Mouse (Mus musculus) MEL (cell line): ENCODE measurements around the gene Slc4a2. TPM values are rescaled to one million over a fixed set of nuclear protein-coding genes. Genes with fewer than 3 reads are reported as not detected.
A peak's percentile ranks its signal among the peaks of the same experiment; 100 is the strongest.

Experiments used
- DNase-seq: peaks from one replicate; pipeline ENCODE4 v3.0.0; 2011; ENCODE audit warnings: low read depth, low spot score
- H3K27ac ChIP-seq: 2 replicates; pipeline ENCODE4 v1.5.1; 2012; ENCODE audit warnings: low read depth, mild to moderate bottlenecking, control low read depth, low read length, moderate library complexity; ENCODE audit not compliant: control insufficient read depth
- H3K27me3 ChIP-seq, 2 experiments: fragments of 150-350 bp in 1 of 2; sonication (generic) in 1 of 2; 2 replicates each; pipeline ENCODE4 v1.6.1; 2012; ENCODE audit warnings: low read length in 2 of 2, mild to moderate bottlenecking in 2 of 2, improper control_type of control experiment in 1 of 2, moderate library complexity in 1 of 2; ENCODE audit not compliant: insufficient read depth in 2 of 2, control insufficient read depth in 1 of 2
- H3K36me3 ChIP-seq, 2 experiments: 2 replicates each; pipeline ENCODE4 v1.6.1; 2012 to 2014; ENCODE audit warnings: low read length in 2 of 2, improper control_type of control experiment in 1 of 2, inconsistent platforms in 1 of 2, mild to moderate bottlenecking in 1 of 2; ENCODE audit not compliant: insufficient read depth in 2 of 2, control insufficient read depth in 1 of 2
- H3K4me1 ChIP-seq, 2 experiments: fragments of 150-350 bp in 1 of 2; sonication (generic) in 1 of 2; 2 replicates each; pipeline ENCODE4 v1.6.1; 2012; ENCODE audit warnings: low read length in 2 of 2, improper control_type of control experiment in 1 of 2, mild to moderate bottlenecking in 1 of 2; ENCODE audit not compliant: insufficient read depth in 2 of 2, control insufficient read depth in 1 of 2
- H3K4me3 ChIP-seq, 2 experiments: fragments of 150-350 bp in 1 of 2; sonication (generic) in 1 of 2; 2 replicates each; pipeline ENCODE4 v1.5.1; 2012; ENCODE audit warnings: low read depth in 2 of 2, low read length in 2 of 2, mild to moderate bottlenecking in 2 of 2, moderate library complexity in 2 of 2, control low read depth in 1 of 2, improper control_type of control experiment in 1 of 2; ENCODE audit not compliant: control insufficient read depth in 1 of 2, insufficient read depth in 1 of 2
- H3K79me2 ChIP-seq: 2 replicates; pipeline ENCODE4 v1.6.1; 2012; ENCODE audit warnings: mild to moderate bottlenecking, low read length, moderate library complexity; ENCODE audit not compliant: control insufficient read depth, poor library complexity, insufficient read depth
- H3K9ac ChIP-seq: 2 replicates; pipeline ENCODE4 v1.6.1; 2012; ENCODE audit warnings: low read depth, mild to moderate bottlenecking, control low read depth, low read length, moderate library complexity; ENCODE audit not compliant: control insufficient read depth, poor library complexity, severe bottlenecking
- H3K9me3 ChIP-seq: fragments of 150-350 bp; sonication (generic); replicated peaks from 2 replicates; pipeline ENCODE4 v1.6.1; 2012; ENCODE audit warnings: mild to moderate bottlenecking, low read length, improper control_type of control experiment, moderate library complexity; ENCODE audit not compliant: insufficient read depth
- BHLHE40 ChIP-seq: IDR thresholded peaks from 2 replicates; pipeline ENCODE4 v1.6.1; 2012; ENCODE audit warnings: low read depth, mild to moderate bottlenecking, inconsistent platforms, low read length, improper control_type of control experiment, borderline replicate concordance
- CHD1 ChIP-seq: IDR thresholded peaks from 2 replicates; pipeline ENCODE4 v1.6.1; 2012; ENCODE audit warnings: low read depth, mild to moderate bottlenecking, inconsistent platforms, low read length, improper control_type of control experiment
- CHD2 ChIP-seq: IDR thresholded peaks from 2 replicates; pipeline ENCODE4 v1.6.1; 2011; ENCODE audit warnings: low read length, improper control_type of control experiment
- CTCF ChIP-seq, 3 experiments: IDR thresholded peaks in 2 of 3; conservative IDR thresholded peaks in 1 of 3; 2 replicates each; pipeline ENCODE4 v1.5.1; 2011 to 2012; ENCODE audit warnings: low read length in 3 of 3, low read depth in 2 of 3, mild to moderate bottlenecking in 2 of 3, improper control_type of control experiment in 1 of 3, inconsistent platforms in 1 of 3, mixed read lengths in 1 of 3, moderate library complexity in 1 of 3; ENCODE audit not compliant: control insufficient read depth in 1 of 3, insufficient read depth in 1 of 3, poor library complexity in 1 of 3, severe bottlenecking in 1 of 3
- E2F4 ChIP-seq: IDR thresholded peaks from 2 replicates; pipeline ENCODE4 v1.6.1; 2011; ENCODE audit warnings: low read depth, low read length, improper control_type of control experiment, borderline replicate concordance
- ELF1 ChIP-seq: IDR thresholded peaks from 2 replicates; pipeline ENCODE4 v1.6.1; 2014; ENCODE audit warnings: low read depth, mild to moderate bottlenecking, inconsistent platforms, low read length, improper control_type of control experiment, moderate library complexity
- EP300 ChIP-seq, 2 experiments: IDR thresholded peaks; 2 replicates each; pipeline ENCODE4 v1.6.1; 2011; ENCODE audit warnings: improper control_type of control experiment in 2 of 2, low read length in 2 of 2, low read depth in 1 of 2, mild to moderate bottlenecking in 1 of 2
- GABPA ChIP-seq: IDR thresholded peaks from 2 replicates; pipeline ENCODE4 v1.6.1; 2012; ENCODE audit warnings: low read depth, mild to moderate bottlenecking, inconsistent platforms, low read length, improper control_type of control experiment, moderate library complexity
- GATA1 ChIP-seq: IDR thresholded peaks from 2 replicates; pipeline ENCODE4 v1.6.1; 2011; ENCODE audit warnings: low read depth, low read length, improper control_type of control experiment
- HCFC1 ChIP-seq: IDR thresholded peaks from 2 replicates; pipeline ENCODE4 v1.6.1; 2012; ENCODE audit warnings: low read depth, mild to moderate bottlenecking, inconsistent platforms, low read length, improper control_type of control experiment, moderate library complexity
- JUND ChIP-seq: IDR thresholded peaks from 2 replicates; pipeline ENCODE4 v1.6.1; 2011; ENCODE audit warnings: low read depth, mild to moderate bottlenecking, improper control_type of control experiment, low read length
- KAT2A ChIP-seq: conservative IDR thresholded peaks from 2 replicates; pipeline ENCODE4 v1.6.1; 2012; ENCODE audit warnings: low read depth, low read length, improper control_type of control experiment, inconsistent platforms
- MAX ChIP-seq: IDR thresholded peaks from 2 replicates; pipeline ENCODE4 v1.6.1; 2011; ENCODE audit warnings: low read length, improper control_type of control experiment
- MAZ ChIP-seq: IDR thresholded peaks from 2 replicates; pipeline ENCODE4 v1.6.1; 2012; ENCODE audit warnings: low read depth, mild to moderate bottlenecking, inconsistent platforms, low read length, improper control_type of control experiment
- MEF2A ChIP-seq: IDR thresholded peaks from 2 replicates; pipeline ENCODE4 v1.6.1; 2014; ENCODE audit warnings: low read depth, mild to moderate bottlenecking, inconsistent platforms, low read length, improper control_type of control experiment; ENCODE audit not compliant: poor library complexity, insufficient replicate concordance, severe bottlenecking; ENCODE audit errors: extremely low read depth
- MXI1 ChIP-seq: IDR thresholded peaks from 2 replicates; pipeline ENCODE4 v1.6.1; 2011; ENCODE audit warnings: mild to moderate bottlenecking, low read depth, low read length, improper control_type of control experiment
- MYB ChIP-seq: IDR thresholded peaks from 2 replicates; pipeline ENCODE4 v1.6.1; 2011; ENCODE audit warnings: mild to moderate bottlenecking, low read depth, low read length, improper control_type of control experiment
- NELFE ChIP-seq: IDR thresholded peaks from 2 replicates; pipeline ENCODE4 v1.6.1; 2011; ENCODE audit warnings: low read depth, low read length, improper control_type of control experiment
- NRF1 ChIP-seq: IDR thresholded peaks from 2 replicates; pipeline ENCODE4 v1.6.1; 2014; ENCODE audit warnings: low read depth, mild to moderate bottlenecking, inconsistent platforms, low read length, improper control_type of control experiment, moderate library complexity; ENCODE audit not compliant: poor library complexity, insufficient read depth, severe bottlenecking
- POLR2A ChIP-seq, 2 experiments: IDR thresholded peaks; 2 replicates each; pipeline ENCODE4 v1.6.1; 2011 to 2012; ENCODE audit warnings: low read length in 2 of 2, mild to moderate bottlenecking in 2 of 2, control low read depth in 1 of 2, improper control_type of control experiment in 1 of 2, low read depth in 1 of 2, moderate library complexity in 1 of 2; ENCODE audit not compliant: control insufficient read depth in 1 of 2, insufficient read depth in 1 of 2, poor library complexity in 1 of 2
- POLR2AphosphoS2 ChIP-seq: IDR thresholded peaks from 2 replicates; pipeline ENCODE4 v1.6.1; 2011; ENCODE audit warnings: low read length, improper control_type of control experiment
- POLR2AphosphoS5 ChIP-seq: IDR thresholded peaks from 2 replicates; pipeline ENCODE4 v1.6.1; 2012; ENCODE audit warnings: low read depth, borderline replicate concordance, mild to moderate bottlenecking, inconsistent platforms, low read length, moderate library complexity, mixed read lengths
- RCOR1 ChIP-seq: IDR thresholded peaks from 2 replicates; pipeline ENCODE4 v1.6.1; 2012; ENCODE audit warnings: low read depth, mild to moderate bottlenecking, inconsistent platforms, low read length, improper control_type of control experiment
- TAL1 ChIP-seq: IDR thresholded peaks from 2 replicates; pipeline ENCODE4 v1.6.1; 2012; ENCODE audit warnings: mild to moderate bottlenecking, inconsistent platforms, low read length, moderate library complexity, mixed read lengths
- TBP ChIP-seq: IDR thresholded peaks from 2 replicates; pipeline ENCODE4 v1.8.0; 2011; ENCODE audit warnings: low read depth, low read length, improper control_type of control experiment
- TCF12 ChIP-seq: IDR thresholded peaks from 2 replicates; pipeline ENCODE4 v1.6.1; 2014; ENCODE audit warnings: low read depth, mild to moderate bottlenecking, inconsistent platforms, low read length, improper control_type of control experiment, moderate library complexity
- USF1 ChIP-seq: IDR thresholded peaks from 2 replicates; pipeline ENCODE4 v1.6.1; 2014; ENCODE audit warnings: low read depth, mild to moderate bottlenecking, inconsistent platforms, low read length, improper control_type of control experiment, moderate library complexity
- ZC3H11A ChIP-seq: IDR thresholded peaks from 2 replicates; pipeline ENCODE4 v1.6.1; 2012; ENCODE audit warnings: low read depth, mild to moderate bottlenecking, inconsistent platforms, low read length, improper control_type of control experiment
- ZNF384 ChIP-seq: IDR thresholded peaks from 2 replicates; pipeline ENCODE4 v1.6.1; 2012; ENCODE audit warnings: low read depth, mild to moderate bottlenecking, inconsistent platforms, low read length, improper control_type of control experiment
- polyA plus RNA-seq, 2 experiments: library from polyadenylated mRNA; stranded (reverse) in 1 of 2; unstranded in 1 of 2; fragments of >175 nt in 1 of 2; fragments of >200 nt in 1 of 2; gene quantifications; 2 replicates each; pipeline versions ENCODE4 v1.2.1 to v1.2.4; 2012; ENCODE audit warnings: low replicate concordance in 2 of 2, low read depth in 1 of 2; ENCODE audit not compliant: insufficient read length in 2 of 2, insufficient read depth in 1 of 2, missing spikeins in 1 of 2
- total RNA-seq: library from RNA; depleted of rRNA; stranded (reverse); fragments of 300-350 nt; gene quantifications from 2 replicates; pipeline ENCODE4 v1.2.3, GENCODE M21; 2012

Slc4a2 gene
- total and polyA plus RNA-seq, 3 experiments = 20.9 to 56.3 TPM; not detected in 1

GRCm38 (mm10) chr5:24393392-24393997 is 30.1 kb upstream of the Slc4a2 start, which contains the start of gene Abcb8 (continued):
- peak; percentile 94 for TF ChIP-seq JUND
- no peak for TF ChIP-seq MYB
- TF ChIP-seq KAT2A = no peak; the same call in 1 of the 2 replicates
- TF ChIP-seq TCF12 = peak; percentile 57; the same call in 1 of the 2 replicates
- TF ChIP-seq NRF1 = no peak
- peak; percentile 87 to 99 (median 98) for TF ChIP-seq CTCF (IDR thresholded peaks at IDR 0.05 in 2 of 3, conservative IDR thresholded peaks at IDR 0.05 in 1 of 3; ENCODE audit: control insufficient read depth in 1 of 3, insufficient read depth in 1 of 3, low read depth in 2 of 3, low read length in 3 of 3, poor library complexity in 1 of 3, severe bottlenecking in 1 of 3)
- peak; percentile 76 for TF ChIP-seq ELF1
- peak; percentile 17; the same call in 1 of the 2 replicates for TF ChIP-seq BHLHE40
- no peak; the same call in 1 of the 2 replicates for TF ChIP-seq POLR2AphosphoS2
- peak; percentile 91 for TF ChIP-seq MXI1
- TF ChIP-seq MEF2A = no peak
- TF ChIP-seq NELFE = peak; percentile 39; the same call in 1 of the 2 replicates
- TF ChIP-seq ZC3H11A = peak; percentile 71
- peak; percentile 69 for TF ChIP-seq MAX
- peak; percentile 27; the same call in 1 of the 2 replicates for TF ChIP-seq GATA1
- TF ChIP-seq E2F4 = no peak
- TF ChIP-seq RCOR1 = no peak
- no peak for TF ChIP-seq TAL1
- peak; percentile 76 for TF ChIP-seq HCFC1

- Histone ChIP-seq H3K4me3 (peak overlapping the region; percentile 83 to 91), H3K36me3 (peaks cover 2 to 18% of the 10 kb centered on the region in 2 experiments; a peak in 3 of 4 replicates), H3K4me1 (peaks cover 14 to 19% of the 10 kb centered on the region in 2 experiments), H3K9ac (peak overlapping the region; percentile 85), H3K27ac (peak overlapping the region; percentile 90), H3K27me3 (no peaks in the 10 kb centered on the region), H3K79me2 (peaks cover 3% of the 10 kb centered on the region), H3K9me3 (no peaks in the 10 kb centered on the region)
- DNase-seq = peak; percentile 100
- TF ChIP-seq GABPA = no peak
- 0 out of 2 replicates have a peak, but pooled peaks have one; percentile 9 for TF ChIP-seq CHD1
- TF ChIP-seq EP300 (IDR thresholded peaks at IDR 0.05; ENCODE audit: low read depth in 1 of 2, low read length in 2 of 2) = no peak; a peak in 1 of 4 replicates
- TF ChIP-seq MXI1 = peak; percentile 24; the same call in 1 of the 2 replicates
- TF ChIP-seq HCFC1 = peak; percentile 93
- TF ChIP-seq ZNF384 = 0 out of 2 replicates have a peak, but pooled peaks have one; percentile 46
- peak; percentile 49 for TF ChIP-seq TCF12
- TF ChIP-seq POLR2A (IDR thresholded peaks at IDR 0.05; ENCODE audit: control insufficient read depth in 1 of 2, insufficient read depth in 1 of 2, low read depth in 1 of 2, low read length in 2 of 2, poor library complexity in 1 of 2) = peak; percentile 64 to 87
- 0 out of 2 replicates have a peak, but pooled peaks have one; percentile 18 for TF ChIP-seq JUND
- peak; percentile 66; the same call in 1 of the 2 replicates for TF ChIP-seq POLR2AphosphoS5
- TF ChIP-seq TBP = peak; percentile 95
- no peak for TF ChIP-seq GATA1
- TF ChIP-seq NRF1 = peak; percentile 40; the same call in 1 of the 2 replicates
- TF ChIP-seq MYB = no peak
- TF ChIP-seq CHD2 = peak; percentile 85
- peak; percentile 37; the same call in 1 of the 2 replicates for TF ChIP-seq ELF1
- no peak for TF ChIP-seq BHLHE40
- TF ChIP-seq MAZ = peak; percentile 90
- peak; percentile 80 for TF ChIP-seq USF1
- peak; percentile 70 for TF ChIP-seq NELFE
- TF ChIP-seq TAL1 = no peak
- TF ChIP-seq MAX = peak; percentile 62
- TF ChIP-seq POLR2AphosphoS2 = peak; percentile 97
- TF ChIP-seq KAT2A = peak; percentile 72
Observed at GRCm38 (mm10) chr5:24394165-24394894, 29.3 kb upstream of the Slc4a2 start.
